Mouse (Mus musculus): Measurements from ENCODE around the gene Pygl.

GRCm38 (mm10) chr12:70239741-70240140 lies 8.5 kb upstream of the Pygl start:
- TF ChIP-seq EP300 (IDR thresholded peaks at IDR 0.05; ENCODE audit: insufficient read depth, low read depth, low read length) (no peak), CTCF (IDR thresholded peaks at IDR 0.05; ENCODE audit: low read depth, low read length) (no peak), POLR2A (IDR thresholded peaks at IDR 0.05; ENCODE audit: insufficient read depth, low read length) (no peak)
